Comparison of ENCODE assay signal across 7 mouse cellular contexts in the genomic region with DNA sequence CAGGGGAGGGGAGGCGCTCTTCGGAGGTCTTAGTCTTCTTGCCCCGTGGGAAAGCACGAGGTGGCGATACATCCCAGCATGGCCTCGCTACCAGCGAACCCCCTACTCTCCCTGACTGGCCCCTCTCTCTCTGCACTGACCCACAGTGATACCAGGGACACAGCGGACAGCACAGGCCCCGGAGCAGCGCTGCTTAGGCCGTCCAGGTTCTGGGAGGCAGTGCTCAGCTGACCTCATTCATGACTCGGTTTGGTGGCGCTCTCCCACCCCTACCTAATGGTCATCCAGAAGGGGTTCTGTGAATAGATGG. TPM values are rescaled to one million over a fixed set of nuclear protein-coding genes. Genes with fewer than 3 reads are reported as not detected.
DNase-seq lines count a peak whose midpoint lies in the region; ATAC-seq and TF ChIP-seq lines count a peak whose summit lies in the region.

No protein-coding gene starts in this region.

- peaks cover 3% of the 10 kb centered on the region for H3K4me1 ChIP-seq in lung, adult 2 months (ENCODE audit: control insufficient read depth, insufficient read depth, low read length)
- H3K4me1 ChIP-seq in embryonic facial prominence, embryonic 12.5 days: peaks cover 14% of the 10 kb centered on the region
- H3K4me1 ChIP-seq in hindbrain, embryonic 12.5 days: peaks cover 25% of the 10 kb centered on the region
- peaks cover 36% of the 10 kb centered on the region for H3K4me1 ChIP-seq in midbrain, embryonic 15.5 days

- no peaks in the 10 kb centered on the region for H3K9me3 ChIP-seq in embryonic facial prominence, embryonic 12.5 days
- H3K9me3 ChIP-seq in hindbrain, embryonic 12.5 days (replicated peaks): no peaks in the 10 kb centered on the region
- H3K9me3 ChIP-seq in midbrain, embryonic 15.5 days: no peaks in the 10 kb centered on the region

- H3K27me3 ChIP-seq in embryonic facial prominence, embryonic 12.5 days: peaks cover 7% of the 10 kb centered on the region; the same call in 1 of the 2 replicates
- H3K27me3 ChIP-seq in hindbrain, embryonic 12.5 days: peaks cover 8% of the 10 kb centered on the region
- H3K27me3 ChIP-seq in midbrain, embryonic 15.5 days (replicated peaks): peaks cover 4% of the 10 kb centered on the region; the same call in 1 of the 2 replicates

- no peak for DNase-seq in lung, adult 2 months
- no peak for DNase-seq in lung, postnatal 10 days
- DNase-seq in frontal cortex, postnatal 14 days (ENCODE audit: low spot score in 2 of 2): no peak
- DNase-seq in urinary bladder, postnatal 10 days (ENCODE audit: low spot score): no peak

- TF ChIP-seq CTCF in lung, adult 2 months (IDR thresholded peaks at IDR 0.05; ENCODE audit: insufficient read depth, low read length): no peak

- ATAC-seq in embryonic facial prominence, embryonic 12.5 days (ENCODE audit: insufficient number of reproducible peaks, insufficient read depth, low FRiP score, low TSS enrichment): peak; percentile 61
- peak; percentile 65 for ATAC-seq in hindbrain, embryonic 12.5 days (ENCODE audit: low FRiP score)
- peak; percentile 75 for ATAC-seq in midbrain, embryonic 15.5 days (replicated peaks)

- H3K9ac ChIP-seq in embryonic facial prominence, embryonic 12.5 days: peak overlapping the region; percentile 46
- peak overlapping the region; percentile 65 for H3K9ac ChIP-seq in hindbrain, embryonic 12.5 days
- peak overlapping the region; percentile 46 for H3K9ac ChIP-seq in midbrain, embryonic 15.5 days

- peak overlapping the region; percentile 58 for H3K27ac ChIP-seq in embryonic facial prominence, embryonic 12.5 days
- peak overlapping the region; percentile 64 for H3K27ac ChIP-seq in hindbrain, embryonic 12.5 days
- H3K27ac ChIP-seq in midbrain, embryonic 15.5 days: peak overlapping the region; percentile 85

- TF ChIP-seq POLR2A in lung, adult 2 months (IDR thresholded peaks at IDR 0.05; ENCODE audit: borderline replicate concordance, extremely low read depth, low read depth, low read length): no peak

- peak overlapping the region; percentile 49 for H3K4me2 ChIP-seq in embryonic facial prominence, embryonic 12.5 days (replicated peaks)
- H3K4me2 ChIP-seq in hindbrain, embryonic 12.5 days (replicated peaks): peak overlapping the region; percentile 83
- peak overlapping the region; percentile 56 for H3K4me2 ChIP-seq in midbrain, embryonic 15.5 days

- H3K36me3 ChIP-seq in embryonic facial prominence, embryonic 12.5 days: no peaks in the 10 kb centered on the region
- H3K36me3 ChIP-seq in hindbrain, embryonic 12.5 days: no peaks in the 10 kb centered on the region
- H3K36me3 ChIP-seq in midbrain, embryonic 15.5 days (replicated peaks): no peaks in the 10 kb centered on the region

- H3K4me3 ChIP-seq in lung, adult 2 months (replicated peaks; ENCODE audit: extremely low read depth, low read depth, low read length): peak overlapping the region; percentile 46
- H3K4me3 ChIP-seq in embryonic facial prominence, embryonic 12.5 days: peak overlapping the region; percentile 68
- H3K4me3 ChIP-seq in hindbrain, embryonic 12.5 days: peak overlapping the region; percentile 94
- H3K4me3 ChIP-seq in midbrain, embryonic 15.5 days: peak overlapping the region; percentile 79

- WGBS in lung, adult 2 months: 57% methylated on average over 13 of the region's 13 CpGs
- 51% methylated on average over 13 of the region's 13 CpGs for WGBS in embryonic facial prominence, embryonic 12.5 days
- WGBS in hindbrain, embryonic 12.5 days: 61% methylated on average over 13 of the region's 13 CpGs
- 59% methylated on average over 13 of the region's 13 CpGs for WGBS in midbrain, embryonic 15.5 days

RNA-seq across cellular contexts. Expression of gene Cnot8, which starts 0.7 kb away (rescaled TPM):
- 41.5 and 64.0 TPM in 2 replicates for polyA plus RNA-seq in lung, adult 2 months (2012; rRNA removed)
- 103 TPM in 2 replicates for polyA plus RNA-seq in embryonic facial prominence, embryonic 12.5 days (2016; fragmentation: Nextera tagmentation; extraction: Ambion mirVana)
- 105 and 109 TPM in 2 replicates for polyA plus RNA-seq in hindbrain, embryonic 12.5 days (2016; fragmentation: Nextera tagmentation; extraction: Ambion mirVana)
- 115 and 116 TPM in 2 replicates for polyA plus RNA-seq in midbrain, embryonic 15.5 days (2015; fragmentation: Nextera tagmentation; extraction: Ambion mirVana)

RNA-seq across cellular contexts. Expression of gene Gm12248, which starts 10.4 kb away (rescaled TPM):
- 0.42 and 1.6 TPM in 2 replicates for polyA plus RNA-seq in lung, adult 2 months (2012; rRNA removed)
- not detected in 2 replicates for polyA plus RNA-seq in embryonic facial prominence, embryonic 12.5 days (2016; fragmentation: Nextera tagmentation; extraction: Ambion mirVana)
- polyA plus RNA-seq in hindbrain, embryonic 12.5 days (2016; fragmentation: Nextera tagmentation; extraction: Ambion mirVana): 0.14 TPM in 1 of 2 replicates, not detected in the other
- polyA plus RNA-seq in midbrain, embryonic 15.5 days (2015; fragmentation: Nextera tagmentation; extraction: Ambion mirVana): 0.15 and 0.18 TPM in 2 replicates
